Mouse (Mus musculus): ENCODE measurements at regions not wholly inside any gene's neighbourhood (a gene's known extent, or its start where the extent isn't known, plus 50 kb on each side); places are given as distances from the start of the nearest gene placed in this dataset.
"Not testable (repeated sequence)": the region's sequence is repeated elsewhere in the genome, so short reads cannot be mapped to it uniquely, and the experiment has no call there.

GRCm38 (mm10) chr11:20390622-20391021 lies 58.1 kb upstream of the Slc1a4 start:
- DNase-seq, result no peak

DNA sequence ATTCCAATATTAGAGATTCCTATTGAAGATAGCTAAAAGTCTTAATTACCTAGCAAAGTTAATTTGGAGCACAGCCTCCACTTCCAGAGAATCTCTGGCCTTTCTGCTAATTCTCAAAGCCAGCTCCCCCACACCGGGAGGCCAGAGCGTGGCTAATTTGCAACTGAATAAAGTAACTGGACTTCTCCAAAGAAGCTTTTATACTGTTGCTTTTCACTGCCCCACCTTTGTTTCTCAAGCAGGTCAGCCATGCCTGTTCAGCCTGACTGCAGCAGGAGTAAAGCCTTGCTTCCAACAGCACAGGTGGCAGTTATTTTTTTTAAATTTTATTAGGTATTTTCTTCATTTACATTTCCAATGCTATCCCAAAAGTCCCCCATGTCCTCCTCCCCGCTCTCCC lies 60.8 kb upstream of the Slc1a4 start:
- not testable (repeated sequence) for DNase-seq

GRCm38 (mm10) chr11:20393807-20394206 lies 61.3 kb upstream of the Slc1a4 start:
- not testable (repeated sequence) for DNase-seq

DNA sequence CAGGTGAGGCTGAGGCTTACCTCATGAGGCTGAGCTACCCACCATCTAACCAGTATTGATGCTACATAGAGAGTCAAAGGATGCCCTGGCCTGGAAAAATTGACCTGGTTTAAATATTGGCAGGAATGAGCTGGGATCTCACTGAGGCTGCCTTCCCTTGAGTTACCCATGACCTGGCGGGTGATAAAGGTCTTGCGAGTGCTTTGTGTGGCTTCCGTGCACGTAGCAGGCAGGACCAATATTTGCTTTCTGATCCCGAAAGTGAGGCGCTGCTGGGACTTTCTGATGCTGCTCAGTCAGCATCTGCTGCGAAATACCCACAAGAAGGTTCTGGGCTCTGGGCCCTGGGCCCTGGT lies 63.3 kb upstream of the Slc1a4 start:
- no peak for DNase-seq

DNA sequence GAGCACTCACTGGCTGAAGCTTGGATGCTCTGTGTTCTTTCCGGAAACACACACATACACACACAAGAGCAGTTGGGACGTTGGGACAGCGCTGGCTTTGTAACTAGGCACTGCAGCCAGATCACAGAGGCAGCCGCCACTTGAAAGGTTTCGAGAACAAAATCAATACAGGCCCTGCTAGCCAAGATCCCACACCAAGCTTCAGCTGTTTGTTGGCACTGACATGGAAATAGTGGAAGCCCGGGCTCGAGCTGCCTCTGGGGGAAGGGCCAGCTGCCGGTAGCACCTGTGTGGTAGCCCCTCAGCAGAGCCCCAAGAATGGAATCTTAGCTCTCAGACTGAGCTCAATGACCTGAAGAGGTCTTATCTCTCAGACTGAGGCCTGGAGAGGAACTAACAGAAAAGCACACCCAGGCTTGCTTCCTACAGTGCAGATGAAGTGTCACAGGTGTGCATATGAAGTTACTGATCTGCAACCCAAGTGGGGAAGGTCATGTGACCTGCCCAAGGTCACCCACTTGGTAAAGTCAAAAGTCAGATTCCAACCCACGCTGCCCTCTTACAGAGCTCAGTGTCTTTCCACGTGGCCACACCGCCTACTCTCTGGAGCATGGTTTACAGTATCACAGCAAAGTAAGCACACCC lies 63.8 kb upstream of the Slc1a4 start:
- no peak for DNase-seq

DNA sequence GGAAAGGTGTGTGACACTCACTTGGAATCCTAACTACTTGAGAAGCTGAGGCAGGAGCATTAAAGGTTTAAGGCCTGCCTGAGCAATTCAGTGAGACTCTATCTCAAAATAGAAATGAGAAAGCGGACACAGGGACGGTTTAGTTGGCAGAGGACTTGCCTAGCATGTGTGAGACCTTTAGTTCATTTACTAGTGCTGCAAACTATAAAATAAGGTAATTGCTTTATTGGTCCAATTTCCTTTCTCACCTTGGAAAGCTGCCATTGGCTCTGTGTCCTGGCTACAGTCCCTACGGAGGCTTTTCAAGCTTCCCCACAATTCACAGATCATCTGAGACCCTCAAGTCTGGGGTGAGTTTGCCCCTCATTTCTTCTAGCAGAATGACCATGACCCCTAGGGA lies 64.4 kb upstream of the Slc1a4 start:
- DNase-seq, result no peak

DNA sequence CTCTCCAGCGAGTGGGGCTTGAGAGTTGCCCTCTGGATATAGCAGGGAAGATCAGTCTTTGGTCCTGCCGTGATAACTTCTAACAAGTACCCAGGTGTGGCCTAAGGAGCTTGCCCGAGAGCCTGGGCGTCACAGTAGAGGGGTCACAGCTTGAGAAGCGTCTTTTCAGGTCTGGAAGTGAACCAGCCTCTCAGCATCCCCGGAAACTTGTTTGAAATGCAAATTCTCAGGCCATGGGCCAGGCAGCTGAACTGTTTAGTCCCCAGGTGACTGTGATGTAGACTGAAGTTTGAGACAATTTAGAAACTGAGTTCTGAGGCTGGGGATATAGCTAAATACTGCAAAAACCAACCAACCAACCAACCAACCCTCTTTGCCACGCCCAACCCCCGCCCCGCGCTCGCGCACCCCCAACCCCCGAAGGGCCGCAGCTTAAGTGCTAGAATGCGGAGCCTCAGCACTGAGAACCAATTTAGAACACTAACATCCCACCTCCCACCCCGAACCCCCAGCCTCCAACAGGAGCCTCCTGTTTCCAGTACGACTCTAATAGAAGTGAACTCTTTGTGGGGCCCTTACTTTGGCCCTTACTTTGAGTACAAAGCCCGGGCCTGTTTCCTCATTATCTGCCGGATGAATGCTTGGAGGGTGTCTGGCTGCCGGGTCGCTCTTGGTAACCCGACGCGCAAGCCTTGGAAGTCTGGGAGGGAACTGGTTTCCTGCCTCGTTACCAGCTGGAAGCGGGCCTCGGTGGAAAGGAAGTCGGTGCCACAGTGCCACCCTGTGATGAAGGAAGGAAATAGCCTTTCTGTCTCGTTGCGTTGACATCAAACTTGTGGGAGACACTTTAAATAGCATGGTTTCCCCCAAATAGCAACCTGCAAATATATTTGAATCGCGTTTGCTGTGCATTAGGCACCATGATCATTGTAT lies 68.1 kb upstream of the Slc1a4 start:
- DNase-seq, result peak; percentile 81

- no peak for DNase-seq
Observed at GRCm38 (mm10) chr11:20403456-20403855, 70.9 kb upstream of the Slc1a4 start.

- no peak for DNase-seq
Observed at GRCm38 (mm10) chr11:20404476-20404875, 72.0 kb upstream of the Slc1a4 start.

DNA sequence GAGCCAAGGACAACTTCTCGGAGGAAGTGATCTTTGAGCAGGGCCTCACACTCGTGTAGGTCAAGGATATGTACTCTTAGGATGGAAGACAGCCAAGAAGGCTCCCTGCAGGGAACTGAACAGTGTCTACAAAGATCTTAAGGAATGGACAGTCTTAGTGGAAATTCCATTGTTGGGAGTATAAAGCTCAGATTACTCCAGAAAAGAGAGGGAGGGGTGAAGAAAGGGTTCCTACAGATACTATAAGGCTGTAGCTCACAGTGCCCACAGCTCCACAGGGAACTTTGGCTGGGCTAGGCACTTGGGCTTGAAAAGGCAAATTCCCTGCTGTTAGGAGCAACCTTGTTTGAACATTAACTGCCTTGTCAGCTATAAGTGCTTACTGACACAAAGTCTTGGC lies 85.6 kb upstream of the Slc1a4 start:
- DNase-seq, result no peak

DNA sequence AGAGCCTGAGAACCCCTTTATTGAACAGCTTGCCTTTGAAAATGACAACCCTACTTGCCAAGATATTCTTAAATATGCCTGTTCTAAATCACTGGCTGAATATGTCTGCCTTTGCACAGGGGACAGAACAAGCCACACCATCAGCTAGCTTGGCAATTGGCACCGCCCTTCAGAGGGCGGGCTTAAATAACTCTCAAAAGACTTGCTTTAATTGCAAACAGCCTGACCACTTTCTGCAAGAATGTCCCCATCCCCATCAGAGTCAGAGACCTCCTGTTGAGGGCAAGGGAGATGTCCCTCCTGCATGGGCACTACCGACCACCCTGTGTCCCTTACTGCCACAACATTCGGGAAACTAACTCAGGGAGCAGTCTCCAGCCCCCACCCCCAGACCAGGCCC lies 88.4 kb upstream of the Slc1a4 start:
- DNase-seq, result no peak

DNA sequence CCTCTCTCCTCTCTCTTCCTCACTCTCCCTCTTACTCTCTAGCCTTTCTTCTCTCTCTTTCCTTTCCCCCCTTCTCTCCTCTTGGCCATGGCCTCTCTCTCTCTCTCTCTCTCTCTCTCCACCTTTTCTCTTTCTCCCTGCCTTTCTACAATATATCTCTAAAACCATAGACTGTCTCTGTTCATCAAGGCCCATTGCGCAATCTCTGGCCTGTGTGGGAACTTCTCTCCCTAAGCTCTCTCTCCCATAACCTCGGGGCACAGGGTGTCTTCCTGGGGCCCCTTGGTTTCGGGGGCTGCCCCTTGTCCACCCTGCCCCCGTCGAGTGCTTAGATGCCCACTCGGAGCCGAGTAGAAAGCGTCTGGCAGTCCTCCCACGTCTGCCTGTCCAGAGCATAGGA lies 103.5 kb upstream of the Slc1a4 start:
- DNase-seq, result no peak

DNA sequence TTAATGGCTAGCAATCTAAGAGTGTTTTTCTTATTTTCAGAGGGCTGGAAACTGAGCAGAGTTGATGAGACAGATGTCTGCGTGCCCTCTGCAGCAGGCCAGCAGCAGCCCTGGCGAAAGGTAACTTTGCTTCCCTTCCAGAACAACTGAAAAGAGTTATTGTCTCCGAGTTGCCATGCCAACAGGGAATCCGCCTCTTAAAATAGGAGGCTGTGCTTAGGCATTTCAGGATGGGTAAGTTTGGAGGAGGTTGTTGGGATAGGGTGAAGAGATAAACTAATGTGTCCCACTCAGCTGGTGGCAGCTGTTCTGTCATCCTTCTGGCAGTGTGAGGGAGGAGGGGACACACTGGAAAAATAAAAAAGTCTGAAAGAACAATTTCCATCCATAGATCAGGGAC lies 100.6 kb upstream of the Sertad2 start:
- no peak for DNase-seq

- DNase-seq, result no peak
Observed at GRCm38 (mm10) chr11:20445061-20445902, 97.8 kb upstream of the Sertad2 start.

DNA sequence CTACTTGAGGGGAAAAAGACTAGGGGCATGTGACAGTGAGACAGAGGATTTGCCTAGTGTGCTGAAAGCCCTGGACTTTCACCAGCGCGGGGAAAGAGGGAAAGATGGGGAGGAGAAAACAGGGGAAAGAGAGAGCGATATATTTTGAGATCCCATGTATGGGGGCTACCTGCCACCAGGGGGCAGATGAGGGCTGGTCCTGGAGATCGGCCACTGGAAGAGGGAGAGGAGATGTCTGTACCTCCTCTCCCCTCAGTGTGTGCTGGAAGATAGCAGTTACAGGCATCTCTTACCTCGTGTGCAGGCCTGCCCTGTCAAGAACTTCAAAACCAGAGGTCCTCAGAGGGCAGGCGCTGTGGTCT lies 97.2 kb upstream of the Sertad2 start:
- DNase-seq, result peak; percentile 71

GRCm38 (mm10) chr11:20452901-20453300 lies 90.2 kb upstream of the Sertad2 start:
- no peak for DNase-seq

DNA sequence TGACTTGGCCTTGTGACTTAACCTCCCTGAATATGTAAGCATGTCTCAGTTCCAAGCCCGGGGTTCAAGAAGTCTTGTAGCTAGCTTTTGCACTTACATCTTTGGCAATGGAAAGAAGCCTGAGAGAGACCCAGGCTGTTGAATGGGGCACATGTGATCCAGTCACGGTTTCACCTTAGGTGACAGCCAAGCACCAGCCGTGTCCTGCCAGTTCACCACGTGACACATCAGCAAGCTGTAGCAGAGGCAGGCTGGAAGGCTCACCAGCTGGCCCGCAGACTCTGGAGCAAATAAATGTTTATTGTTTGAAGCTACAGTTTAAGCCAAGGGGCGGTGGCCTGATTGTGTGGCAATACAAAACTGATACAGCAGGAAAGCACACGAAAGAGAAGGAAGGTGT lies 89.3 kb upstream of the Sertad2 start:
- DNase-seq, result no peak

DNA sequence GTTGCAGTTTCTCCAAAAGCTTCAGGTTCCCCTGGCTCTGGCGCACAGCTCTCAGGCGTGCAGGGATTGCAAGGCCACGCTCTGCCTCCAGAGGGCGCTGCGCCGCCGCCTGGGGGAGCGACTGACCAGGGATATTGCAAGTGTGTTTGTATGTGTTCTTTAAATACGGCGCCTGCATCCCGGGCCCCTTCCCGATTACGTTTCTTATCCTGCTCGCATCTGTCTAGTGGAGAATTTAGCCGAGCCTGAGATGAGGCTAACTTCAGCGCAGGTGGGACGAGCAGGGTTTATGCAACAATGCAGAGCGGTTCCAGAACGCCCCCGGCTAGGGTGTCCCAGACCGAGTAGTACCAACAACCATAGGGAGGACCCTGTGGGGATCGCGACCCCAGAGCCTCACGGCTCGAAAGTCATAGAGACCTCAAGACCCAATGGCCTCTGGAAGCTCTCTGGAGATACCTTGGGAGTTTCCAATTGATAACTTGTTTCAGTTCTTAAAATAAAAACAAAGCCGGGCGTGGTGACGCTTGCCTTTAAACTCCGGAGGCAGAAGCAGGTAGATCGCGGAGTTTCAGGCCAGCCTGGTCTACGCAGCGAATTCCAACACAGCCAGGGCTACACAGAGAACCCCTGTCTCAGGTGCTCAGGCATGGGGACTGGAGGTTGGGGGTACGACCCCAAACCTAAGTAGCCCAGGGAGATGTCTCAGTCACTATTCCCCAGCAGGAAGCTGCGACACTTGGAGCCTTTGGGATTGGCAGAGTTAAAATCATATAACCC lies 87.8 kb upstream of the Sertad2 start:
- DNase-seq, result peak; percentile 89

- no peak for DNase-seq
Observed at GRCm38 (mm10) chr11:20455865-20456648, 87.0 kb upstream of the Sertad2 start.

- DNase-seq, result no peak
Observed at GRCm38 (mm10) chr11:20459140-20459539, 83.9 kb upstream of the Sertad2 start.

DNA sequence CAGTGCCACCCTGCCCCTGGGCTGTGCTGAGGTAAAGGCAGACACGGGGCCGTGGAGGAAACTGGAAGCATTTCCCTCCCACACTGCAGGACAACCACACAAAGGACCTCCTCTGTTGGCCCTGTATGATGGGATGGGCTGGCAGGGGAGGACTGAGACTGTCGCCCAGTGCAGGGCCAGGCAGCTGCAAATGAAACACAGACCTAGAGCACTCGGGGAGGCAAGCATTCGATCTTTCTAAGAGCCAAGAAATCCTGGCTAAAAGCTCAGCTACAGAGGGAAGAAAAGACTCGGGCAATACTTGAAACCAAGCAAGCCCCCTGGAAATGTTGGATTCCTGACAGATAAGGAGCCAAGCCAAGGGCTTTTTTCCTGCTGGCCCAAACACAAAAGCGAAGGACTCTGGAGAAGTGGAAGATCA lies 82.5 kb upstream of the Sertad2 start:
- no peak for DNase-seq
